Mouse (Mus musculus) liver, adult 2 months (tissue): ENCODE data around the gene Ano6.

ENCODE experiments used
- CTCF ChIP-seq: fragments of 200-500 bp; IDR thresholded peaks from 2 replicates; pipeline ENCODE4 v1.5.1; 2011; ENCODE audit warnings: low read depth, low read length, control low read depth
- POLR2A ChIP-seq: fragments of 200-500 bp; IDR thresholded peaks from 2 replicates; pipeline ENCODE4 v1.6.1; 2011; ENCODE audit warnings: low read length, control low read depth; ENCODE audit not compliant: insufficient read depth; ENCODE audit errors: extremely low read depth

GRCm38 (mm10) chr15:95761420-95761819, 29.2 kb upstream of the Ano6 start:
- TF ChIP-seq CTCF (no peak), POLR2A (no peak)
